Mouse (Mus musculus): ENCODE data around the gene Dcaf6.

GRCm38 (mm10) chr1:165438289-165439021 lies 21.8 kb downstream of the Dcaf6 start:
- TF ChIP-seq CTCF (IDR thresholded peaks at IDR 0.05; ENCODE audit: extremely low read depth, insufficient read depth, insufficient read length, insufficient replicate concordance) (no peak), POLR2A (IDR thresholded peaks at IDR 0.05; ENCODE audit: low read depth, low read length) (no peak)

All from spleen, adult 2 months (tissue).